Mouse (Mus musculus) cerebellum, adult 2 months (tissue): Measurements from ENCODE around the gene 2210016F16Rik.

Source experiments
- CTCF ChIP-seq: fragments of 200-500 bp; IDR thresholded peaks from 2 replicates; pipeline ENCODE4 v1.5.1; 2011; ENCODE audit warnings: low read depth, mild to moderate bottlenecking, control low read depth, low read length, moderate library complexity, borderline replicate concordance; ENCODE audit not compliant: insufficient read depth
- POLR2A ChIP-seq: fragments of 200-500 bp; IDR thresholded peaks from 2 replicates; pipeline ENCODE4 v1.6.1; 2011; ENCODE audit warnings: low read length, control low read depth, borderline replicate concordance; ENCODE audit not compliant: insufficient read depth

DNA sequence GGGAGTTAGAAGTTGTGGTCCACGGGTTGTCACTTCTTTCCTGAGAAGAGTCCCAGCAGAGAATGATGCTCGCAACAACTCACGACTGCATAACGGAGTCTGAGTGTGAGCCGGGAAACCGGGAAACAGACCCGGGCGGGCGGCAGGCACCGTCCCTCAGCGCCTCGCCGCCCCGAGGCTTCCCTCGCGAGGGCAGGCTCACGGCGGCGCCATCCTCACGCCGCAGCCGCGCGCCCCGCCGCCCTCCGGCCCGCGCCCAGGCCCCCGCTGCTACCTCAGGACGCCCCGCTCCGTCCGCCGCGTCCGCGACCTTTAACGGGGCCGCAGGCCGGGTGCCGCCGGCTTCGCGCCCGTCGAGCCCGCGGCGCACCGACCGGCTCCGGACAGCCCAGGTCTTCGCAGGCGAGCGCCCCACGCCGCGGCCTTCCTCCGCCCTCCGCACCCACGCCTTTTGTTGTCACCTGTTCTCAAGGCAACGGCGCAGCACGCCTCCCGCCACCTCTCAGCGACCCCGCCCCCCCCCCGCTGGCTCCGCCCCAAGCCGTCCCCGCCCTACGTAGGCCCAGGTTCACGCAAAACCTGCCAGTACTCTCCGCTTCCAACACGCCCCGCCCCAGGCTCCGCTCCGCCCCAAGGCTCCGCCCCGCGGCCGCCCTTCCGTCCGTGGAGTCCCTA lies 26.3 kb downstream of the 2210016F16Rik start, which contains the start of gene Kif27:
- TF ChIP-seq CTCF (no peak), POLR2A (no peak)
